Mouse (Mus musculus) erythroblast, embryonic 14.5 days (primary cell): ENCODE results near the gene H13.

Experiments
- GATA1 ChIP-seq: IDR thresholded peaks from 2 replicates; pipeline ENCODE4 v1.6.1; 2012; ENCODE audit warnings: low read length, inconsistent platforms, mixed read lengths
- TAL1 ChIP-seq: IDR thresholded peaks from 3 replicates; pipeline ENCODE4 v1.6.1; 2012; ENCODE audit warnings: low read length, inconsistent platforms, mixed read lengths

GRCm38 (mm10) chr2:152672166-152672565, 2.9 kb downstream of the H13 start:
- no peak for TF ChIP-seq TAL1
- no peak for TF ChIP-seq GATA1
